In the genomic region with DNA sequence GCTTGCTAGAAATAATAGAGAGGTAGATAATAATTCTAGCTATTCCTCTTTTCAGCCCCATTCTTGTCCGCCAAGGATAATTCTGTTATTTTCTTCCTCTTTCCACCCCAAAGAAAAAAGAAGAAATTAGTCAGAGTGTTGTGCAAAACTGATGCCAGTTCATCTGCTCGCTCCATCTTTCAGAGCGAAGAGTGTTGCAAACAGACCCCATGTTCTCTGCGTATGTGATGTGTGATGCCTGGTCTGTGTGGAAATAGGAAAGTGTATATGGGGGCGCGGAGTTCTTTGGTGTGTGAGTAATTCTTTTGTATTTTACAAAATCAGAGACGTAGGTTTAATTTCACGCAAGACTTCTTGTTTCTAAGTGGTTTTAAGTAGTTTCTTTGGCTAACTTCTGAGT, we compare ENCODE assay signal across 25 mouse cellular contexts. TPM values are rescaled to one million over a fixed set of nuclear protein-coding genes. Genes with fewer than 3 reads are reported as not detected.
"Had no signal": no experiment of that assay in that cellular context is flagged by ENCODE, and none has a peak within 500 bp of the region (broad histone marks: within the 10 kb centered on the region; RNA-seq: fewer than 3 reads in every experiment).

No protein-coding gene starts in this region.

- ATAC-seq: liver, postnatal 0 days; lung, postnatal 0 days; midbrain, embryonic 15.5 days had no signal

- H3K4me3 ChIP-seq: limb, embryonic 12.5 days; limb, embryonic 15.5 days; midbrain, embryonic 12.5 days; midbrain, embryonic 15.5 days; neural tube, embryonic 12.5 days; neural tube, embryonic 15.5 days had no signal

- H3K4me2 ChIP-seq: limb, embryonic 12.5 days; limb, embryonic 15.5 days; liver, embryonic 11.5 days; lung, embryonic 14.5 days; midbrain, embryonic 12.5 days; midbrain, embryonic 15.5 days; neural tube, embryonic 12.5 days; neural tube, embryonic 15.5 days had no signal

- H3K36me3 ChIP-seq: limb, embryonic 12.5 days; limb, embryonic 15.5 days; midbrain, embryonic 12.5 days; midbrain, embryonic 15.5 days; neural tube, embryonic 12.5 days; neural tube, embryonic 15.5 days had no signal

- H3K9me3 ChIP-seq: limb, embryonic 12.5 days; limb, embryonic 15.5 days; midbrain, embryonic 12.5 days; midbrain, embryonic 15.5 days; neural tube, embryonic 12.5 days; neural tube, embryonic 15.5 days had no signal

- H3K27ac ChIP-seq: kidney, postnatal 0 days; limb, embryonic 12.5 days; limb, embryonic 15.5 days; liver, embryonic 14.5 days; macrophage; midbrain, embryonic 12.5 days; midbrain, embryonic 15.5 days; neural tube, embryonic 12.5 days; neural tube, embryonic 15.5 days; stomach, postnatal 0 days had no signal

- H3K9ac ChIP-seq: limb, embryonic 12.5 days; limb, embryonic 15.5 days; liver, embryonic 14.5 days; liver, postnatal 0 days; lung, embryonic 14.5 days; midbrain, embryonic 12.5 days; midbrain, embryonic 15.5 days; neural tube, embryonic 12.5 days; neural tube, embryonic 15.5 days had no signal

- DNase-seq: kidney, adult 2 months; kidney, postnatal 25 days; left cerebral cortex, postnatal 4 days; liver, postnatal 0 days; lung, embryonic 14.5 days; right cerebral cortex, adult 18-20 months; right cerebral cortex, postnatal 14 days; right cerebral cortex, postnatal 4 days; thymus, adult 2 months had no signal

- H3K27me3 ChIP-seq: limb, embryonic 12.5 days; limb, embryonic 15.5 days; midbrain, embryonic 15.5 days; neural tube, embryonic 12.5 days; neural tube, embryonic 15.5 days had no signal

- H3K4me1 ChIP-seq: limb, embryonic 12.5 days; limb, embryonic 15.5 days; midbrain, embryonic 15.5 days; neural tube, embryonic 12.5 days; neural tube, embryonic 15.5 days had no signal

RNA-seq across cellular contexts. Expression of gene Iqschfp, which starts 39.1 kb away (rescaled TPM):
- total RNA-seq: megakaryocyte, adult 5-6 weeks had no signal
- polyA plus RNA-seq: kidney, adult 2 months; kidney, embryonic 14.5 days; large intestine, adult 2 months; liver, embryonic 11.5 days; liver, embryonic 14.5 days; liver, postnatal 0 days; lung, embryonic 14.5 days; lung, postnatal 0 days; macrophage; thymus, adult 2 months had no signal

RNA-seq across cellular contexts. Expression of gene Iqcj, which starts 39.2 kb away (rescaled TPM):
- total RNA-seq: megakaryocyte, adult 5-6 weeks had no signal
- polyA plus RNA-seq: kidney, adult 2 months; kidney, embryonic 14.5 days; kidney, postnatal 0 days; large intestine, adult 2 months; limb, embryonic 12.5 days; liver, embryonic 11.5 days; liver, embryonic 14.5 days; liver, postnatal 0 days; lung, embryonic 14.5 days; lung, postnatal 0 days; macrophage; stomach, embryonic 14.5 days; stomach, postnatal 0 days had no signal
